Mouse (Mus musculus): ENCODE results near the gene Zbtb9.

- TF ChIP-seq ZC3H11A (IDR thresholded peaks at IDR 0.05; ENCODE audit: borderline replicate concordance, low read depth, low read length) (no peak), MAFK (IDR thresholded peaks at IDR 0.05; ENCODE audit: insufficient read depth, low read depth, low read length) (no peak), ZNF384 (IDR thresholded peaks at IDR 0.05; ENCODE audit: low read depth, low read length) (no peak)
Observed at GRCm38 (mm10) chr17:26956309-26956708, 16.7 kb upstream of the Zbtb9 start.

Measured in ES-E14 (cell line).